Mouse (Mus musculus) MN1 (cell line): ENCODE data around the gene Stx6.

ENCODE experiments used
- DNase-seq: peaks from one replicate; pipeline ENCODE4 v3.0.0-alpha.2; 2016; ENCODE audit warnings: low spot score

Gene Stx6

GRCm38 (mm10) chr1:155158141-155158969, at the start of gene Stx6:
Gene Stx6, plus strand, starts transcription at chr1:155158715.
- peak; percentile 99 for DNase-seq

GRCm38 (mm10) chr1:155109387-155110350, 48.8 kb upstream of the Stx6 start:
- DNase-seq: peak; percentile 34

GRCm38 (mm10) chr1:155111491-155111890, 47.0 kb upstream of the Stx6 start:
- no peak for DNase-seq

GRCm38 (mm10) chr1:155112118-155112517, 46.4 kb upstream of the Stx6 start:
- no peak for DNase-seq

- DNase-seq: no peak
These were observed 45.6 kb upstream of the Stx6 start for GRCm38 (mm10) chr1:155112875-155113274.

- no peak for DNase-seq
These were observed 44.6 kb upstream of the Stx6 start for GRCm38 (mm10) chr1:155113946-155114345.

GRCm38 (mm10) chr1:155119719-155120118, 38.8 kb upstream of the Stx6 start:
- no peak for DNase-seq

- no peak for DNase-seq
These were observed 36.3 kb upstream of the Stx6 start for GRCm38 (mm10) chr1:155121977-155122939.

GRCm38 (mm10) chr1:155124397-155124796, 34.1 kb upstream of the Stx6 start:
- no peak for DNase-seq

GRCm38 (mm10) chr1:155126716-155127115, 31.8 kb upstream of the Stx6 start:
- DNase-seq: peak; percentile 37

- DNase-seq: no peak
These were observed 31.0 kb upstream of the Stx6 start for GRCm38 (mm10) chr1:155127429-155127934.

GRCm38 (mm10) chr1:155134866-155135265, 23.6 kb upstream of the Stx6 start:
- no peak for DNase-seq

GRCm38 (mm10) chr1:155138795-155139194, 19.7 kb upstream of the Stx6 start:
- DNase-seq: peak; percentile 59

GRCm38 (mm10) chr1:155140076-155140475, 18.4 kb upstream of the Stx6 start:
- peak; percentile 40 for DNase-seq

GRCm38 (mm10) chr1:155145620-155146019, 12.9 kb upstream of the Stx6 start:
- DNase-seq: peak; percentile 43

- peak; percentile 92 for DNase-seq
These were observed 11.9 kb upstream of the Stx6 start, which contains the start of gene Mr1 for GRCm38 (mm10) chr1:155146572-155146980. Gene Mr1, minus strand, starts transcription at chr1:155146814.

- no peak for DNase-seq
These were observed 11.3 kb upstream of the Stx6 start for GRCm38 (mm10) chr1:155147228-155147627.

GRCm38 (mm10) chr1:155149403-155149802, 9.1 kb upstream of the Stx6 start:
- no peak for DNase-seq

- DNase-seq: no peak
These were observed 7.7 kb upstream of the Stx6 start for GRCm38 (mm10) chr1:155150821-155151220.

GRCm38 (mm10) chr1:155153906-155154305, 4.6 kb upstream of the Stx6 start:
- no peak for DNase-seq

- peak; percentile 69 for DNase-seq
These were observed 512 bp downstream of the Stx6 start for GRCm38 (mm10) chr1:155158970-155159484.
